Mouse (Mus musculus): ENCODE measurements around the gene Lmtk2.
A peak's percentile ranks its signal among the peaks of the same experiment; 100 is the strongest.

Gene Lmtk2

GRCm38 (mm10) chr5:144100149-144100935 lies at the start of gene Lmtk2:
TSS of gene Lmtk2 (plus strand) at chr5:144100436.
- DNase-seq (ENCODE audit: low spot score), result peak; percentile 92

- peak; percentile 18 for DNase-seq (ENCODE audit: low spot score)
These were observed 49.0 kb upstream of the Lmtk2 start for GRCm38 (mm10) chr5:144051268-144051667.

GRCm38 (mm10) chr5:144053450-144053849 lies 46.8 kb upstream of the Lmtk2 start:
- no peak for DNase-seq (ENCODE audit: low spot score)

- no peak for DNase-seq (ENCODE audit: low spot score)
These were observed 45.9 kb upstream of the Lmtk2 start for GRCm38 (mm10) chr5:144054340-144054739.

GRCm38 (mm10) chr5:144064093-144064492 lies 36.1 kb upstream of the Lmtk2 start:
- DNase-seq (ENCODE audit: low spot score), result no peak

- DNase-seq (ENCODE audit: low spot score), result no peak
These were observed 34.2 kb upstream of the Lmtk2 start for GRCm38 (mm10) chr5:144066036-144066435.

- DNase-seq (ENCODE audit: low spot score), result no peak
These were observed 30.2 kb upstream of the Lmtk2 start for GRCm38 (mm10) chr5:144070064-144070463.

- no peak for DNase-seq (ENCODE audit: low spot score)
These were observed 29.0 kb upstream of the Lmtk2 start for GRCm38 (mm10) chr5:144071249-144071648.

- DNase-seq (ENCODE audit: low spot score), result no peak
These were observed 22.7 kb upstream of the Lmtk2 start for GRCm38 (mm10) chr5:144077541-144077940.

- DNase-seq (ENCODE audit: low spot score), result no peak
These were observed 19.4 kb upstream of the Lmtk2 start for GRCm38 (mm10) chr5:144080886-144081285.

- DNase-seq (ENCODE audit: low spot score), result no peak
These were observed 18.2 kb upstream of the Lmtk2 start for GRCm38 (mm10) chr5:144082006-144082405.

GRCm38 (mm10) chr5:144083521-144083920 lies 16.7 kb upstream of the Lmtk2 start:
- no peak for DNase-seq (ENCODE audit: low spot score)

- DNase-seq (ENCODE audit: low spot score), result no peak
These were observed 16.0 kb upstream of the Lmtk2 start for GRCm38 (mm10) chr5:144084271-144084670.

- no peak for DNase-seq (ENCODE audit: low spot score)
These were observed 14.5 kb upstream of the Lmtk2 start for GRCm38 (mm10) chr5:144085696-144086095.

GRCm38 (mm10) chr5:144086494-144086893 lies 13.7 kb upstream of the Lmtk2 start:
- no peak for DNase-seq (ENCODE audit: low spot score)

GRCm38 (mm10) chr5:144088354-144088753 lies 11.9 kb upstream of the Lmtk2 start:
- no peak for DNase-seq (ENCODE audit: low spot score)

- no peak for DNase-seq (ENCODE audit: low spot score)
These were observed 4.7 kb upstream of the Lmtk2 start for GRCm38 (mm10) chr5:144095461-144095970.

- DNase-seq (ENCODE audit: low spot score), result no peak
These were observed 2.2 kb upstream of the Lmtk2 start for GRCm38 (mm10) chr5:144097902-144098639.

- DNase-seq (ENCODE audit: low spot score), result no peak
These were observed 1.7 kb upstream of the Lmtk2 start for GRCm38 (mm10) chr5:144098640-144098929.

GRCm38 (mm10) chr5:144100948-144101347 lies 712 bp downstream of the Lmtk2 start:
- DNase-seq (ENCODE audit: low spot score), result no peak

GRCm38 (mm10) chr5:144105070-144105469 lies 4.8 kb downstream of the Lmtk2 start:
- DNase-seq (ENCODE audit: low spot score), result peak; percentile 34

GRCm38 (mm10) chr5:144105471-144106129 lies 5.4 kb downstream of the Lmtk2 start:
- no peak for DNase-seq (ENCODE audit: low spot score)

GRCm38 (mm10) chr5:144106130-144106510 lies 5.9 kb downstream of the Lmtk2 start:
- no peak for DNase-seq (ENCODE audit: low spot score)
